Mouse (Mus musculus) forebrain, embryonic 10.5 days (tissue): ENCODE data around the gene Olfr373. TPM values are rescaled to one million over a fixed set of nuclear protein-coding genes. Genes with fewer than 3 reads are reported as not detected.

Source experiments
- polyA plus RNA-seq: library from polyadenylated mRNA; unstranded; fragments of >200 nt; fragmentation: Nextera tagmentation; extraction: Ambion mirVana; gene quantifications from 2 replicates; pipeline ENCODE4 v1.2.1, GENCODE M21; 2016

Gene Olfr373
- polyA plus RNA-seq, 1 experiment from 2014 or later, result 0.06 TPM

Other genes starting within 250 kb of the Olfr373 start
- gene Zfp709, start 201.2 kb upstream of the Olfr373 start, polyA plus RNA-seq, result 4.0 and 4.2 TPM in 2 replicates
- 7.7 and 8.4 TPM in 2 replicates for gene Zfp882, start 174.6 kb upstream of the Olfr373 start, polyA plus RNA-seq
- 36.9 and 37.5 TPM in 2 replicates for gene Zfp617, start 174.5 kb upstream of the Olfr373 start, polyA plus RNA-seq
- 27.8 and 28.8 TPM in 2 replicates for gene Zfp961, start 132.1 kb upstream of the Olfr373 start, polyA plus RNA-seq
- 0.32 and 0.45 TPM in 2 replicates for gene Cyp4f18, start 73.6 kb upstream of the Olfr373 start, polyA plus RNA-seq
- gene Olfr372, start 42.0 kb upstream of the Olfr373 start, polyA plus RNA-seq, result not detected in 2 replicates
- gene Olfr374, start 23.9 kb downstream of the Olfr373 start, polyA plus RNA-seq, result not detected in 2 replicates
- gene Tpm4, start 51.8 kb downstream of the Olfr373 start, polyA plus RNA-seq, result 634 and 649 TPM in 2 replicates
- 138 and 144 TPM in 2 replicates for gene Rab8a, start 78.0 kb downstream of the Olfr373 start, polyA plus RNA-seq
- gene Hsh2d, start 106.5 kb downstream of the Olfr373 start, polyA plus RNA-seq, result 0.07 TPM in 1 of 2 replicates, not detected in the other
- not detected in 2 replicates for gene Cib3, start 129.7 kb downstream of the Olfr373 start, polyA plus RNA-seq
- gene Gm11034, start 130.5 kb downstream of the Olfr373 start, polyA plus RNA-seq, result not detected in 2 replicates
- 77.6 and 80.0 TPM in 2 replicates for gene Fam32a, start 136.6 kb downstream of the Olfr373 start, polyA plus RNA-seq
- 181 and 183 TPM in 2 replicates for gene Ap1m1, start 156.8 kb downstream of the Olfr373 start, polyA plus RNA-seq
- gene Gm10282, start 222.1 kb downstream of the Olfr373 start, polyA plus RNA-seq, result 36.7 and 41.7 TPM in 2 replicates
- 2.6 and 3.0 TPM in 2 replicates for gene Klf2, start 235.9 kb downstream of the Olfr373 start, polyA plus RNA-seq